Mouse (Mus musculus) olfactory bulb, adult 2 months (tissue): ENCODE data around the gene Ak9. TPM values are rescaled to one million over a fixed set of nuclear protein-coding genes. Genes with fewer than 3 reads are reported as not detected.

Experiments
- H3K27ac ChIP-seq: fragments of 200-500 bp; 2 replicates; pipeline ENCODE4 v1.5.1; 2012; ENCODE audit warnings: low read depth, low read length; ENCODE audit not compliant: insufficient read depth
- H3K4me1 ChIP-seq: fragments of 200-500 bp; 2 replicates; pipeline ENCODE4 v1.6.1; 2012; ENCODE audit warnings: low read length; ENCODE audit not compliant: control insufficient read depth, insufficient read depth
- H3K4me3 ChIP-seq: fragments of 200-500 bp; 2 replicates; pipeline ENCODE4 v1.5.1; 2012; ENCODE audit warnings: mild to moderate bottlenecking, low read depth, low read length, moderate library complexity; ENCODE audit not compliant: insufficient read depth
- CTCF ChIP-seq: fragments of 200-500 bp; IDR thresholded peaks from 2 replicates; pipeline ENCODE4 v1.5.1; 2012; ENCODE audit warnings: low read depth, mild to moderate bottlenecking, low read length, moderate library complexity; ENCODE audit not compliant: insufficient read depth
- POLR2A ChIP-seq: fragments of 200-500 bp; IDR thresholded peaks from 2 replicates; pipeline ENCODE4 v1.6.1; 2012; ENCODE audit warnings: mild to moderate bottlenecking, low read depth, low read length, moderate library complexity; ENCODE audit not compliant: insufficient read depth
- WGBS: fragments of 180-500 bp; shearing (Covaris S2); methylation state at CpG from one replicate; pipeline ENCODE4 v1.1.7; 2018; 5-methylcytosine and 5-hydroxymethylcytosine counted together
- polyA plus RNA-seq: library from polyadenylated mRNA; stranded (reverse); fragments of >200 nt; gene quantifications from 2 replicates; pipeline ENCODE4 v1.2.4, GENCODE M21; 2012; ENCODE audit warnings: low replicate concordance; ENCODE audit not compliant: missing spikeins, insufficient read depth, insufficient read length

Gene Ak9
- not detected in 2 replicates for polyA plus RNA-seq

GRCm38 (mm10) chr10:41303639-41304444 lies at the start of gene Ak9:
Gene Ak9, plus strand, starts transcription at chr10:41303980.
- TF ChIP-seq CTCF = peak; percentile 53; the same call in 1 of the 2 replicates
- TF ChIP-seq POLR2A = no peak
- under 1% methylated on average over 25 of the region's 25 CpGs for WGBS

GRCm38 (mm10) chr10:41260243-41261006 lies 43.4 kb upstream of the Ak9 start:
- no peak overlapping the region for H3K4me3 ChIP-seq
- 77% methylated on average over 8 of the region's 8 CpGs for WGBS
- H3K4me1 ChIP-seq = no peaks in the 10 kb centered on the region
- H3K27ac ChIP-seq = no peak overlapping the region
- TF ChIP-seq CTCF (no peak), POLR2A (no peak)

More at GRCm38 (mm10) chr10:41303639-41304444, at the start of gene Ak9:
- Histone ChIP-seq H3K4me1 (peaks cover 2% of the 10 kb centered on the region; the same call in 1 of the 2 replicates), H3K27ac (peak within 1 kb of the TSS; percentile 50; the same call in 1 of the 2 replicates), H3K4me3 (peak within 1 kb of the TSS; percentile 67)

- no peak for TF ChIP-seq CTCF
- no peak for TF ChIP-seq POLR2A
- Histone ChIP-seq H3K4me1 (no peaks in the 10 kb centered on the region), H3K27ac (no peak overlapping the region), H3K4me3 (no peak overlapping the region)
- WGBS = 86% methylated on average over 1 of the region's 1 CpGs
These were observed 42.6 kb upstream of the Ak9 start for GRCm38 (mm10) chr10:41261218-41261617.

GRCm38 (mm10) chr10:41261889-41262288 lies 41.9 kb upstream of the Ak9 start:
- TF ChIP-seq CTCF (no peak), POLR2A (no peak)
- Histone ChIP-seq H3K27ac (no peak overlapping the region), H3K4me1 (no peaks in the 10 kb centered on the region), H3K4me3 (no peak overlapping the region)

- Histone ChIP-seq H3K4me1 (no peaks in the 10 kb centered on the region), H3K27ac (no peak overlapping the region), H3K4me3 (no peak overlapping the region)
- TF ChIP-seq POLR2A (no peak), CTCF (no peak)
- 56% methylated on average over 7 of the region's 7 CpGs for WGBS
These were observed 31.9 kb upstream of the Ak9 start for GRCm38 (mm10) chr10:41271860-41272259.

- Histone ChIP-seq H3K4me3 (no peak overlapping the region), H3K27ac (no peak overlapping the region), H3K4me1 (0 out of 2 replicates have a peak, but pooled peaks cover 2% of the 10 kb centered on the region)
- WGBS = 95% methylated on average over 1 of the region's 1 CpGs
- TF ChIP-seq CTCF (no peak), POLR2A (no peak)
These were observed 28.9 kb upstream of the Ak9 start for GRCm38 (mm10) chr10:41274871-41275270.

- Histone ChIP-seq H3K27ac (no peak overlapping the region), H3K4me3 (no peak overlapping the region), H3K4me1 (peaks cover 5% of the 10 kb centered on the region; the same call in 1 of the 2 replicates)
- WGBS = 96% methylated on average over 1 of the region's 1 CpGs
- TF ChIP-seq CTCF (no peak), POLR2A (no peak)
These were observed 25.0 kb upstream of the Ak9 start for GRCm38 (mm10) chr10:41278808-41279207.

- Histone ChIP-seq H3K4me1 (peaks cover 6% of the 10 kb centered on the region; the same call in 1 of the 2 replicates), H3K4me3 (no peak overlapping the region), H3K27ac (0 out of 2 replicates have a peak overlapping the region, but pooled peaks have one; percentile 4)
- TF ChIP-seq POLR2A (no peak), CTCF (no peak)
- WGBS = 51% methylated on average over 6 of the region's 6 CpGs
These were observed 23.6 kb upstream of the Ak9 start for GRCm38 (mm10) chr10:41280177-41280576.

- Histone ChIP-seq H3K27ac (no peak overlapping the region), H3K4me1 (peaks cover 9% of the 10 kb centered on the region), H3K4me3 (no peak overlapping the region)
- 48% methylated on average over 2 of the region's 2 CpGs for WGBS
- no peak for TF ChIP-seq POLR2A
- no peak for TF ChIP-seq CTCF
These were observed 23.0 kb upstream of the Ak9 start for GRCm38 (mm10) chr10:41280796-41281195.
